Mouse (Mus musculus): ENCODE results near the gene Dhrs13. TPM values are rescaled to one million over a fixed set of nuclear protein-coding genes. Genes with fewer than 3 reads are reported as not detected.

Gene Dhrs13
- polyA plus RNA-seq (2012; ENCODE audit: insufficient read depth, insufficient read length, missing spikeins): 3.0 and 3.4 TPM in 2 replicates

GRCm38 (mm10) chr11:78031947-78032808, at the start of gene Dhrs13:
Gene Dhrs13, plus strand, starts transcription at chr11:78032280.
- Histone ChIP-seq H3K4me1 (ENCODE audit: control insufficient read depth, insufficient read depth, insufficient read length, low read length) (peaks cover 10% of the 10 kb centered on the region; the same call in 1 of the 2 replicates), H3K27ac (replicated peaks; ENCODE audit: low read depth, low read length) (no peak within 1 kb of the TSS)

DNA sequence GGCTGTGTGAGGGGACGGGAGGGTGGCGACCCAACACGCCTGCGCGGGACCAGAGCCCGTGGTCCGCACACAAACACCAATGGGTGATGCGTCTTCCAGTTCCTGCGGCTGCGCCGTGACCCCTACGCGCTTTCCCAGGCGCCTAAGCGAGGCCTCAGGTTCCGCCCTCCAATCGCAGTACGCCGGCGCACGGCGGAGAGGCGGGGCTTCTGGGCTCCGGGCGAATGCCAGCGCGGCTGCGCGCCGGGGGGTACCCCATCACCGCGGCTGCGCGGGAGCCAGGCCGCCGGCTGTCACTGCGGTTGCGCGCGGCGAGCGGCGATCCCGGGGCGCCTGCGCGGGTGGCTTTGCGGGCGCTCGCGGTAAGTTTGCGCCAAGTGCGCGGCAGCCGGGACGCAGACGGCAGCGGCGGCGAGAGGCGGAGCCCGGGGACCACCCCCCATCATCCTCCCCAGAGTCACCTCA, 49.6 kb upstream of the Dhrs13 start, which contains the start of gene Phf12:
Phf12 (plus strand) TSS at position 314 of the 465 bp plus-strand sequence.
- H3K27ac ChIP-seq (replicated peaks; ENCODE audit: low read depth, low read length): peak within 1 kb of the TSS; percentile 97
- H3K4me1 ChIP-seq (ENCODE audit: control insufficient read depth, insufficient read depth, insufficient read length, low read length): no peaks in the 10 kb centered on the region; the same call in 1 of the 2 replicates
- H3K4me3 ChIP-seq (ENCODE audit: insufficient read depth, low read depth, low read length): peak within 1 kb of the TSS; percentile 99

More at GRCm38 (mm10) chr11:78031947-78032808, at the start of gene Dhrs13:
- H3K4me3 ChIP-seq (ENCODE audit: insufficient read depth, low read depth, low read length): peak within 1 kb of the TSS; percentile 63

GRCm38 (mm10) chr11:77983191-77983936, 48.7 kb upstream of the Dhrs13 start:
- peak overlapping the region; percentile 85 for H3K27ac ChIP-seq (replicated peaks; ENCODE audit: low read depth, low read length)

DNA sequence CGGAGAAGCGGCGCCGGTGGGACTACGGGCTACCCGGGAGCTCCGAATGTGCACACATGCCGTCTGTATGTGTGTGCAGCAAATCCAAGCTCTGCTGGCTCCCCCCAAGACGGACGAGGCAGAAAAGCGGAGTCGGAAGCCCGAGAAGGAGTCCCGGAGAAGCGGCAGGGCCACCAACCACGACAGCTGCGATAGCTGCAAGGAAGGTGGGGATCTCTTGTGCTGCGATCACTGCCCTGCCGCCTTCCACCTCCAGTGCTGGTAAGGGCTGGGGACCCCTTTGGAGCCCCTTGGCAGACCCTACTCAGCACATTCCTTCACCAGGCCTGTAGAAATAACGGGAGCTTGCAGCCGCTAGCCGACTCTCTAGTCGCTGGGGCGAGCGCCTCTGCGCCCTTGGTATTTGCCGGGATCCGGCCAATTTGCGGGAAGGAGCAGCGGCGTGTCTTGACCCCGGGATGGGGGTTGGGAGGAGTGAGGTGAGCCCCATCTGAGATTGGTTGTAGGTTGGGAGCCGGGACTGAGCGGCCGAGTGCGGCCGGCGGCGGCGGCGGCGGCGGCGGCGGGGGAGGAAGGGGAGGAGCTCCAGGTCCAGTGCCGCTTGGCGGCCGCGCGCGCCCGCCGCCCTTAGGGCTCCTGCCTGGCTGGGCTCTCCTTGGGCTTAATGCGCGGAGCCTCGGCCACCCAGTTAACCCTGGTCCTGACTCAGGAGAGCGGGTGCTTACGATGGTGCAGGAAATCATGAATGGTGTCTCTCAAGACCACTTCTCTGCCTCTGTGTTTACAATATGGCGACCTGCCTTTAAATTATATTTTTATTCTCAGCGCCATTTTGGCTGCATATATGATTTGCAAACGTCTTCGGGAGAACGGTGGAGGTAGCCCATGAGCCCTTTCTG, 47.9 kb upstream of the Dhrs13 start:
- Histone ChIP-seq H3K4me1 (ENCODE audit: control insufficient read depth, insufficient read depth, insufficient read length, low read length) (no peaks in the 10 kb centered on the region; the same call in 1 of the 2 replicates), H3K4me3 (ENCODE audit: insufficient read depth, low read depth, low read length) (peak overlapping the region; percentile 99), H3K27ac (replicated peaks; ENCODE audit: low read depth, low read length) (peak overlapping the region; percentile 85)

More at GRCm38 (mm10) chr11:77983191-77983936, 48.7 kb upstream of the Dhrs13 start:
- Histone ChIP-seq H3K4me3 (ENCODE audit: insufficient read depth, low read depth, low read length) (peak overlapping the region; percentile 99), H3K4me1 (ENCODE audit: control insufficient read depth, insufficient read depth, insufficient read length, low read length) (no peaks in the 10 kb centered on the region; the same call in 1 of the 2 replicates)

GRCm38 (mm10) chr11:77984836-77985231, 47.2 kb upstream of the Dhrs13 start:
- H3K4me3 ChIP-seq (ENCODE audit: insufficient read depth, low read depth, low read length): peak overlapping the region; percentile 99
- no peaks in the 10 kb centered on the region; the same call in 1 of the 2 replicates for H3K4me1 ChIP-seq (ENCODE audit: control insufficient read depth, insufficient read depth, insufficient read length, low read length)
- peak overlapping the region; percentile 81 for H3K27ac ChIP-seq (replicated peaks; ENCODE audit: low read depth, low read length)

DNA sequence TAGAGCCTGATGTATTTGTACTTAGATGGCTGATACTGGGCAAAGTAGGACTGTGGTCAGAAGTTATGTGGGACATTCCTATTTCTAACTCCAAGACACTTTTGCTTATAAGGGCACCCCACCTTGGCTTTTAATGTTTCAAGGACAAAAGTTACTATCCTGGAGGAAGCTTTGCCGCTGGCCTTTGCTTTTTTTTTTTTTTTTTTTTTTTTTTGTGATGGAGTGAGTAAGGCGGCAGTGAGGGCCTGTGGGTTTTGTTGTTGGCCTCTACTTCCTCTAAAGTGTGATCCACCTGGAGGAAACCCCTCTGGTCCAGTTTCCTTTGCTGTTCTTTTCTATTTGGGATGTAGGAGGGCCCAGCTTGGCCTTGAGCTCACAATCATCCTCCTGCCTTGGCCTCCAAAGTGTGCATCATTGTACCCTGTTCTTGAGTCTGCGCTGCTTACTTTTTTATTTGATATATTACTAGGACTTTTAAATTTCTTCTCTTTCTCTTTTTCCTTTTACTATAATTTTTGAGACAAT, 46.5 kb upstream of the Dhrs13 start:
- peak overlapping the region; percentile 99 for H3K4me3 ChIP-seq (ENCODE audit: insufficient read depth, low read depth, low read length)
- no peaks in the 10 kb centered on the region; the same call in 1 of the 2 replicates for H3K4me1 ChIP-seq (ENCODE audit: control insufficient read depth, insufficient read depth, insufficient read length, low read length)
- H3K27ac ChIP-seq (replicated peaks; ENCODE audit: low read depth, low read length): peak overlapping the region; percentile 70; the same call in 1 of the 2 replicates

- Histone ChIP-seq H3K4me3 (ENCODE audit: insufficient read depth, low read depth, low read length) (no peak overlapping the region), H3K4me1 (ENCODE audit: control insufficient read depth, insufficient read depth, insufficient read length, low read length) (no peaks in the 10 kb centered on the region; the same call in 1 of the 2 replicates), H3K27ac (replicated peaks; ENCODE audit: low read depth, low read length) (no peak overlapping the region)
Observed at GRCm38 (mm10) chr11:77989071-77989690, 42.9 kb upstream of the Dhrs13 start.

GRCm38 (mm10) chr11:77995556-77995955, 36.5 kb upstream of the Dhrs13 start:
- no peaks in the 10 kb centered on the region for H3K4me1 ChIP-seq (ENCODE audit: control insufficient read depth, insufficient read depth, insufficient read length, low read length)
- H3K4me3 ChIP-seq (ENCODE audit: insufficient read depth, low read depth, low read length): no peak overlapping the region
- no peak overlapping the region for H3K27ac ChIP-seq (replicated peaks; ENCODE audit: low read depth, low read length)

GRCm38 (mm10) chr11:78006446-78006845, 25.6 kb upstream of the Dhrs13 start:
- Histone ChIP-seq H3K4me3 (ENCODE audit: insufficient read depth, low read depth, low read length) (no peak overlapping the region), H3K27ac (replicated peaks; ENCODE audit: low read depth, low read length) (no peak overlapping the region), H3K4me1 (ENCODE audit: control insufficient read depth, insufficient read depth, insufficient read length, low read length) (no peaks in the 10 kb centered on the region)

GRCm38 (mm10) chr11:78019676-78020075, 12.4 kb upstream of the Dhrs13 start:
- no peak overlapping the region for H3K4me3 ChIP-seq (ENCODE audit: insufficient read depth, low read depth, low read length)
- H3K27ac ChIP-seq (replicated peaks; ENCODE audit: low read depth, low read length): no peak overlapping the region
- no peaks in the 10 kb centered on the region for H3K4me1 ChIP-seq (ENCODE audit: control insufficient read depth, insufficient read depth, insufficient read length, low read length)

DNA sequence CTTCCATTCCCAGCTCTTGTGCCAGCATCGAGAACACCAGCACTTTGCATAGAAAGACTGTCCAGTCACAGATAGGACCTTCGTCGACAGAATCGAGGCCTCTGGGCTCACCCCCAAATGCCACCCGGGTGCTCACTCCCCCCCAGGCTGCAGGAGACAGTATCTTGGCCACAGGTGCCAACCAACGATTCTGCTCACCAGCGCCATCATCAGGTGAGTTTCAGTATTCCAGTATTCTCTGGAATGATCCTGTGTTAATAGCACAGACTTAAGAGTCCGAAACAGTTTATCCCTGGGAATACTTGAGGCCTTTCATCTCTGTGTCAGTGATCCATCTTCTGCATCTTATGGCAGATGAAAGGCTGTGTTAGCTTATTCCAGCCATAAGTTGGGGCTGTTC, 8.5 kb upstream of the Dhrs13 start:
- no peak overlapping the region for H3K27ac ChIP-seq (replicated peaks; ENCODE audit: low read depth, low read length)
- H3K4me1 ChIP-seq (ENCODE audit: control insufficient read depth, insufficient read depth, insufficient read length, low read length): no peaks in the 10 kb centered on the region
- H3K4me3 ChIP-seq (ENCODE audit: insufficient read depth, low read depth, low read length): no peak overlapping the region

- peaks cover 10% of the 10 kb centered on the region; the same call in 1 of the 2 replicates for H3K4me1 ChIP-seq (ENCODE audit: control insufficient read depth, insufficient read depth, insufficient read length, low read length)
- no peak overlapping the region for H3K27ac ChIP-seq (replicated peaks; ENCODE audit: low read depth, low read length)
- no peak overlapping the region for H3K4me3 ChIP-seq (ENCODE audit: insufficient read depth, low read depth, low read length)
Observed at GRCm38 (mm10) chr11:78029240-78029639, 2.8 kb upstream of the Dhrs13 start.

DNA sequence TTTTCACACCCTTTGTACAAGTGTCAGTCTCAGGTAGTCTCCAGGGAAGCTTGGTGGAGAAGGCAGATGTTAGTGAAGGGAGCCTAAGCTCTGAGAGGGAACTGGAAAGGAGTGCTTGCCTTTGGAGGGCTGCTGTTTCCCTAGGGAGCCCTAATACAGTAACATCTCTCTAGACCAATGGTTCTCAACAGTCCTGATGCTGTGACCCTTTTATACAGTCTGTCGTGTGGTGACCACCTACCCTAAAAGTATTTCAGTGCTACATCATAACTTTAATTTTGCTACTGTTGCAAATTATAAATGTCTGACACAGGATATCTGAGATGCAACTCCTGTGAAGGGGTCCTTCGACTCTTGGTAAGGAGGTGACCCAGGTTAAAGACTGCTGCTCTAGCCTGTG, 1.5 kb upstream of the Dhrs13 start:
- no peak overlapping the region for H3K4me3 ChIP-seq (ENCODE audit: insufficient read depth, low read depth, low read length)
- H3K4me1 ChIP-seq (ENCODE audit: control insufficient read depth, insufficient read depth, insufficient read length, low read length): peaks cover 10% of the 10 kb centered on the region; the same call in 1 of the 2 replicates
- no peak overlapping the region for H3K27ac ChIP-seq (replicated peaks; ENCODE audit: low read depth, low read length)
